18 mouse cellular contexts compared by ENCODE assay signal in genomic region chr3:88563442-88563841, GRCm38 (mm10). TPM values are rescaled to one million over a fixed set of nuclear protein-coding genes. Genes with fewer than 3 reads are reported as not detected.
DNase-seq lines count a peak whose midpoint lies in the region; ATAC-seq and TF ChIP-seq lines count a peak whose summit lies in the region.
"Had no signal": no experiment of that assay in that cellular context is flagged by ENCODE, and none has a peak within 500 bp of the region (broad histone marks: within the 10 kb centered on the region; RNA-seq: fewer than 3 reads in every experiment).

No protein-coding gene starts in this region.

- H3K9ac ChIP-seq in lung, embryonic 16.5 days (ENCODE audit: low read length), result no peak overlapping the region
- no peak overlapping the region for H3K9ac ChIP-seq in hindbrain, embryonic 12.5 days
- H3K9ac ChIP-seq in forebrain, postnatal 0 days, result no peak overlapping the region
- H3K9ac ChIP-seq: heart, embryonic 12.5 days had no signal

- intact Hi-C loops in gastrocnemius, adult 2 months (cut with DNase I), result no loop called here

- no peaks in the 10 kb centered on the region for H3K9me3 ChIP-seq in lung, embryonic 16.5 days (ENCODE audit: control insufficient read depth, low read length)
- H3K9me3 ChIP-seq in E14TG2a.4 (ENCODE audit: low read length), result 0 out of 2 replicates have a peak, but pooled peaks cover 3% of the 10 kb centered on the region
- no peaks in the 10 kb centered on the region for H3K9me3 ChIP-seq in hindbrain, embryonic 12.5 days (replicated peaks)
- no peaks in the 10 kb centered on the region for H3K9me3 ChIP-seq in forebrain, postnatal 0 days (ENCODE audit: low read length)
- H3K9me3 ChIP-seq: heart, embryonic 12.5 days had no signal

- WGBS in lung, embryonic 16.5 days, result 66% methylated on average over 4 of the region's 4 CpGs
- 62% methylated on average over 4 of the region's 4 CpGs for WGBS in hindbrain, embryonic 12.5 days
- 71% methylated on average over 4 of the region's 4 CpGs for WGBS in forebrain, postnatal 0 days

- no peak overlapping the region for H3K4me3 ChIP-seq in gastrocnemius, adult 2 months
- no peak overlapping the region for H3K4me3 ChIP-seq in lung, embryonic 16.5 days (ENCODE audit: low read length)
- peak overlapping the region; percentile 35 for H3K4me3 ChIP-seq in E14TG2a.4 (replicated peaks; ENCODE audit: low read length)
- H3K4me3 ChIP-seq in hindbrain, embryonic 12.5 days, result no peak overlapping the region
- no peak overlapping the region for H3K4me3 ChIP-seq in forebrain, postnatal 0 days (ENCODE audit: low read depth, low read length)
- H3K4me3 ChIP-seq: heart, embryonic 12.5 days had no signal

- no peak for TF ChIP-seq CTCF in gastrocnemius, adult 2 months (IDR thresholded peaks at IDR 0.05)
- TF ChIP-seq CTCF in E14TG2a.4 (conservative IDR thresholded peaks at IDR 0.05; ENCODE audit: low read length), result no peak
- no peak for TF ChIP-seq CTCF in forebrain, postnatal 0 days (IDR thresholded peaks at IDR 0.05; ENCODE audit: low read depth)

- H3K4me2 ChIP-seq in lung, embryonic 16.5 days (ENCODE audit: low read depth, low read length), result no peak overlapping the region
- H3K4me2 ChIP-seq in hindbrain, embryonic 12.5 days (replicated peaks), result no peak overlapping the region
- H3K4me2 ChIP-seq in forebrain, postnatal 0 days (ENCODE audit: low read depth), result no peak overlapping the region
- H3K4me2 ChIP-seq: heart, embryonic 12.5 days had no signal

- H3K36me3 ChIP-seq in lung, embryonic 16.5 days (ENCODE audit: control insufficient read depth, insufficient read depth, low read length), result peaks cover 67% of the 10 kb centered on the region
- peaks cover 100% of the 10 kb centered on the region for H3K36me3 ChIP-seq in E14TG2a.4 (ENCODE audit: insufficient read depth, low read length)
- peaks cover 96% of the 10 kb centered on the region for H3K36me3 ChIP-seq in hindbrain, embryonic 12.5 days
- H3K36me3 ChIP-seq in forebrain, postnatal 0 days (ENCODE audit: insufficient read depth), result peaks cover 94% of the 10 kb centered on the region

- peak; percentile 26; the same call in 1 of the 2 replicates for ATAC-seq in lung, embryonic 16.5 days (ENCODE audit: low read depth)
- ATAC-seq in hindbrain, embryonic 12.5 days (ENCODE audit: low FRiP score), result peak; percentile 47
- ATAC-seq in forebrain, postnatal 0 days, result no peak
- ATAC-seq: forebrain, embryonic 16.5 days; intestine, embryonic 16.5 days had no signal

- no peaks in the 10 kb centered on the region for H3K4me1 ChIP-seq in lung, embryonic 16.5 days (replicated peaks; ENCODE audit: control insufficient read depth, insufficient read depth, low read length)
- H3K4me1 ChIP-seq in E14TG2a.4 (replicated peaks; ENCODE audit: low read depth, low read length), result peaks cover 100% of the 10 kb centered on the region
- peaks cover 24% of the 10 kb centered on the region for H3K4me1 ChIP-seq in hindbrain, embryonic 12.5 days
- no peaks in the 10 kb centered on the region for H3K4me1 ChIP-seq in forebrain, postnatal 0 days (ENCODE audit: insufficient read depth)

- DNase-seq in gastrocnemius, adult 2 months, result no peak
- DNase-seq in gastrocnemius, adult 18-20 months (ENCODE audit: low spot score), result no peak
- no peak for DNase-seq in lung, adult 18-20 months
- DNase-seq in adrenal gland, adult 18-20 months (ENCODE audit: low spot score in 2 of 2), result no peak
- no peak for DNase-seq in forebrain, postnatal 0 days
- DNase-seq: adrenal gland, postnatal 10 days; cerebellum, adult 8-10 months; gastrocnemius, postnatal 25 days; heart, postnatal 36 days; left cerebral cortex, postnatal 4 days had no signal

- peak overlapping the region; percentile 49 for H3K27ac ChIP-seq in gastrocnemius, adult 2 months
- no peak overlapping the region for H3K27ac ChIP-seq in lung, embryonic 16.5 days (ENCODE audit: low read length)
- H3K27ac ChIP-seq in hindbrain, embryonic 12.5 days, result peak overlapping the region; percentile 40; the same call in 1 of the 2 replicates
- no peak overlapping the region for H3K27ac ChIP-seq in forebrain, postnatal 0 days (ENCODE audit: low read depth, low read length)

- H3K27me3 ChIP-seq in lung, embryonic 16.5 days (ENCODE audit: control insufficient read depth, insufficient read depth, low read depth, low read length), result no peaks in the 10 kb centered on the region
- H3K27me3 ChIP-seq in E14TG2a.4 (ENCODE audit: insufficient read depth, low read length), result no peaks in the 10 kb centered on the region
- no peaks in the 10 kb centered on the region for H3K27me3 ChIP-seq in hindbrain, embryonic 12.5 days
- no peaks in the 10 kb centered on the region for H3K27me3 ChIP-seq in forebrain, postnatal 0 days (ENCODE audit: insufficient read depth, low read length)
- H3K27me3 ChIP-seq: heart, embryonic 12.5 days had no signal

RNA-seq across cellular contexts. Expression of gene Ubqln4, which starts 9.9 kb away (rescaled TPM):
- 10 to 100 TPM; 78.2 to 90.2 TPM for total RNA-seq in gastrocnemius, adult 2 months (2021)
- 10 to 100 TPM; 86.3 to 89.9 TPM for total RNA-seq in gastrocnemius, adult 18-20 months (2021)
- 39.3 and 41.8 TPM in 2 replicates for polyA plus RNA-seq in lung, embryonic 16.5 days (2015; fragmentation: Nextera tagmentation; extraction: Ambion mirVana)
- 59.4 and 60.7 TPM in 2 replicates for polyA plus RNA-seq in hindbrain, embryonic 12.5 days (2016; fragmentation: Nextera tagmentation; extraction: Ambion mirVana)
- total RNA-seq in adrenal gland, adult 18-20 months (2021), result 10 to 100 TPM; 72.9 to 96.6 TPM
- total RNA-seq in forebrain, postnatal 0 days (2014; rRNA removed), result 102 and 116 TPM in 2 replicates
- 29.3 and 30.8 TPM in 2 replicates for polyA plus RNA-seq in forebrain, postnatal 0 days (2015; fragmentation: Nextera tagmentation; extraction: Ambion mirVana)

RNA-seq across cellular contexts. Expression of gene Lamtor2, which starts 10.6 kb away (rescaled TPM):
- total RNA-seq in gastrocnemius, adult 2 months (2021), result 100 to 1,000 TPM in 1 of 2 experiments, 10 to 100 TPM in 1; 70.9 to 104 TPM
- 10 to 100 TPM; 90.8 to 95.9 TPM for total RNA-seq in gastrocnemius, adult 18-20 months (2021)
- 169 and 183 TPM in 2 replicates for polyA plus RNA-seq in lung, embryonic 16.5 days (2015; fragmentation: Nextera tagmentation; extraction: Ambion mirVana)
- 124 and 140 TPM in 2 replicates for polyA plus RNA-seq in hindbrain, embryonic 12.5 days (2016; fragmentation: Nextera tagmentation; extraction: Ambion mirVana)
- 100 to 1,000 TPM; 156 to 164 TPM for total RNA-seq in adrenal gland, adult 18-20 months (2021)
- 52.2 and 55.5 TPM in 2 replicates for total RNA-seq in forebrain, postnatal 0 days (2014; rRNA removed)
- polyA plus RNA-seq in forebrain, postnatal 0 days (2015; fragmentation: Nextera tagmentation; extraction: Ambion mirVana), result 186 and 202 TPM in 2 replicates

RNA-seq across cellular contexts. Expression of gene Ssr2, which starts 12.2 kb away (rescaled TPM):
- 10 to 100 TPM; 41.1 to 54.8 TPM for total RNA-seq in gastrocnemius, adult 2 months (2021)
- 10 to 100 TPM; 40.4 to 44.2 TPM for total RNA-seq in gastrocnemius, adult 18-20 months (2021)
- 354 and 367 TPM in 2 replicates for polyA plus RNA-seq in lung, embryonic 16.5 days (2015; fragmentation: Nextera tagmentation; extraction: Ambion mirVana)
- polyA plus RNA-seq in hindbrain, embryonic 12.5 days (2016; fragmentation: Nextera tagmentation; extraction: Ambion mirVana), result 152 and 155 TPM in 2 replicates
- 100 to 1,000 TPM; 145 to 198 TPM for total RNA-seq in adrenal gland, adult 18-20 months (2021)
- 170 and 254 TPM in 2 replicates for total RNA-seq in forebrain, postnatal 0 days (2014; rRNA removed)
- polyA plus RNA-seq in forebrain, postnatal 0 days (2015; fragmentation: Nextera tagmentation; extraction: Ambion mirVana), result 204 and 233 TPM in 2 replicates

RNA-seq across cellular contexts. Expression of gene Rab25, which starts 15.3 kb away (rescaled TPM):
- total RNA-seq in gastrocnemius, adult 2 months (2021), result not detected
- total RNA-seq in gastrocnemius, adult 18-20 months (2021), result not detected
- polyA plus RNA-seq in lung, embryonic 16.5 days (2015; fragmentation: Nextera tagmentation; extraction: Ambion mirVana), result 48.0 and 61.2 TPM in 2 replicates
- polyA plus RNA-seq in hindbrain, embryonic 12.5 days (2016; fragmentation: Nextera tagmentation; extraction: Ambion mirVana), result 1.5 and 2.4 TPM in 2 replicates
- total RNA-seq in adrenal gland, adult 18-20 months (2021), result not detected
- not detected in 2 replicates for total RNA-seq in forebrain, postnatal 0 days (2014; rRNA removed)
- polyA plus RNA-seq in forebrain, postnatal 0 days (2015; fragmentation: Nextera tagmentation; extraction: Ambion mirVana), result 0.33 TPM in 1 of 2 replicates, not detected in the other
- total RNA-seq: adrenal gland, postnatal 10 days; gastrocnemius, postnatal 25 days; heart, postnatal 36 days; layer of hippocampus, adult 18-20 months; megakaryocyte, adult 5-6 weeks had no signal
- polyA plus RNA-seq: forebrain, embryonic 16.5 days had no signal

RNA-seq across cellular contexts. Expression of gene Mex3a, which starts 31.2 kb away (rescaled TPM):
- under 1 TPM; 0.15 to 0.20 TPM for total RNA-seq in gastrocnemius, adult 2 months (2021)
- total RNA-seq in gastrocnemius, adult 18-20 months (2021), result under 1 TPM; 0.17 to 0.18 TPM
- 13.1 and 13.5 TPM in 2 replicates for polyA plus RNA-seq in lung, embryonic 16.5 days (2015; fragmentation: Nextera tagmentation; extraction: Ambion mirVana)
- polyA plus RNA-seq in hindbrain, embryonic 12.5 days (2016; fragmentation: Nextera tagmentation; extraction: Ambion mirVana), result 44.2 and 44.5 TPM in 2 replicates
- total RNA-seq in adrenal gland, adult 18-20 months (2021), result 1 to 10 TPM; 2.6 to 3.3 TPM
- total RNA-seq in forebrain, postnatal 0 days (2014; rRNA removed), result 64.5 and 71.9 TPM in 2 replicates
- 16.2 and 20.5 TPM in 2 replicates for polyA plus RNA-seq in forebrain, postnatal 0 days (2015; fragmentation: Nextera tagmentation; extraction: Ambion mirVana)

Comparison
In these comparisons a context has a peak if more than half of its experiments do, and no peak if none do; other contexts are left out.
1. H3K27ac ChIP-seq: peak in gastrocnemius, adult 2 months (single experiment) and hindbrain, embryonic 12.5 days (single experiment); none in lung, embryonic 16.5 days (single experiment) and forebrain, postnatal 0 days (single experiment).